Mouse (Mus musculus): ENCODE data around the gene Eif4e2. TPM values are rescaled to one million over a fixed set of nuclear protein-coding genes. Genes with fewer than 3 reads are reported as not detected.
A peak's percentile ranks its signal among the peaks of the same experiment; 100 is the strongest.

Gene Eif4e2
- polyA plus RNA-seq, 1 experiment from 2014 or later: 129 TPM

DNA sequence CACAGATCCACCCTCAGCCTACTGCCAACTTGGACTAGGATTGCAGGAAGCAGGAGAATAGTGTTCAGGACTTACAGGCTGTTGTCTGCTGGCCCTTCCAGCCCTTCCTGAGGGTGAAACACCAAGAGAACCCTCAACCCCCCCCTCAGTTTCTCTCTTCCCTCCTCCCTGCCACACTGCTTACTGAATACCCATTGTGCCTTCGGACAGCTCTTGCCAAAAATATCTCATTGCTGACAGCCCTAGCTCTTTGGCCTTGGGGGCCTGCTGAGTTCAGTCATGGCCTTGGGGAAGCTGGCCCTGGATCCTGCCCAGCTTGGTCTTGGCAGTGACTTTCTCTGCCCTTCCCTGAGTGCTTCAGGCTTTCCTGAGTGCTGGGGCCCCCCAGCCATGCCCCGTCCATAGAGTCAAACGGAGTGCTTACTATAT is 59.8 kb downstream of the Eif4e2 start:
- Histone ChIP-seq H3K36me3 (ENCODE audit: control insufficient read depth, insufficient read depth, low read length) (no peaks in the 10 kb centered on the region), H3K27me3 (ENCODE audit: control insufficient read depth, insufficient read depth, low read length) (no peaks in the 10 kb centered on the region), H3K4me3 (ENCODE audit: low read depth, low read length) (no peak overlapping the region), H3K4me1 (ENCODE audit: control insufficient read depth, insufficient read depth, low read length) (no peaks in the 10 kb centered on the region), H3K4me2 (ENCODE audit: low read depth) (no peak overlapping the region), H3K27ac (ENCODE audit: low read depth, low read length) (no peak overlapping the region), H3K9me3 (ENCODE audit: control insufficient read depth, low read length) (no peaks in the 10 kb centered on the region), H3K9ac (ENCODE audit: low read length) (no peak overlapping the region)
- no peak for DNase-seq (ENCODE audit: low spot score)
- ATAC-seq (ENCODE audit: insufficient read depth, low FRiP score, low TSS enrichment): no peak
- 84% methylated on average over 3 of the region's 3 CpGs for WGBS

DNA sequence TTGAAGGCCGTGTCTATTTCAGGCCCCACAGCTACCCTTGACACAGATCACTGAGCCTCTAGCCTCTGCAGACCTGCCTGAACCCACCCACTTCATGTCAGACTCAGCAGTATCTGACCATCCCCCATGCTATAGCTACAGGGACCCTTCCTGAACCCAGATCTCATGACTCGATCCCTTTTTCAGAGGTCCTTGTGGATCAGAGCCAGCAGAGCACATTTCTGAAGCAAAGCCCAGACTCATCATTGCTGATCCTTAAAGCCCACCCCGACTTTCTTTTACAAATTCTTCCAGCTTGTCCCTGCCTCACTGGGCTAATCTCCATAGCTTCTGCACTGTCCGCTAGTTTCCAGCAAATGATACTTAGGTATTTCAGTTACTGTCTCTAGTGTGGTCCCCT is 60.4 kb downstream of the Eif4e2 start:
- ATAC-seq (ENCODE audit: insufficient read depth, low FRiP score, low TSS enrichment) (no peak), DNase-seq (ENCODE audit: low spot score) (no peak)
- Histone ChIP-seq H3K27ac (ENCODE audit: low read depth, low read length) (no peak overlapping the region), H3K4me3 (ENCODE audit: low read depth, low read length) (no peak overlapping the region), H3K36me3 (ENCODE audit: control insufficient read depth, insufficient read depth, low read length) (no peaks in the 10 kb centered on the region), H3K9ac (ENCODE audit: low read length) (no peak overlapping the region), H3K27me3 (ENCODE audit: control insufficient read depth, insufficient read depth, low read length) (no peaks in the 10 kb centered on the region), H3K4me1 (ENCODE audit: control insufficient read depth, insufficient read depth, low read length) (no peaks in the 10 kb centered on the region), H3K9me3 (ENCODE audit: control insufficient read depth, low read length) (no peaks in the 10 kb centered on the region), H3K4me2 (ENCODE audit: low read depth) (no peak overlapping the region)
- 83% methylated on average over 4 of the region's 4 CpGs for WGBS

DNA sequence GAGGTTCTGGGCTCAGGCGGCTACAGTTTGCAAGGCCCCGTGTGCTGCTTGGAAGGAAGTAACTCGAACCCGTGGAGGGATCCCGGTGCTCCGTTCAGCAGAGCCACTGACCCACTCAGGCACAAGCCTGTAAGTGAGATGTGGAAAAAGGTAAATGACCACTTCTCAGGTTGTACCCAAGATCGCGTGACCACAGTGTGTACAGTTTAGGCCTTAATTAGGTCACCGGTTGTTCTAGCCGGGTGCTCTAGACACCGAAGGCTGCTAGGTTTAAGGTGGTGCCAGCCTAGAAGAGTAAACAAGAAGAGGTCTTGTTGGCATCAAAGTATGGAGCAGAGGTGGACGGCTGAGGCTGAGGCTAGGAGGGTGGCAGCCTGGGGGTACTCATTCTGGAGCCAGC is 61.4 kb downstream of the Eif4e2 start:
- Histone ChIP-seq H3K27ac (ENCODE audit: low read depth, low read length) (no peak overlapping the region), H3K4me3 (ENCODE audit: low read depth, low read length) (no peak overlapping the region), H3K4me1 (ENCODE audit: control insufficient read depth, insufficient read depth, low read length) (no peaks in the 10 kb centered on the region), H3K27me3 (ENCODE audit: control insufficient read depth, insufficient read depth, low read length) (no peaks in the 10 kb centered on the region), H3K9ac (ENCODE audit: low read length) (no peak overlapping the region), H3K9me3 (ENCODE audit: control insufficient read depth, low read length) (no peaks in the 10 kb centered on the region), H3K4me2 (ENCODE audit: low read depth) (no peak overlapping the region), H3K36me3 (ENCODE audit: control insufficient read depth, insufficient read depth, low read length) (no peaks in the 10 kb centered on the region)
- ATAC-seq (ENCODE audit: insufficient read depth, low FRiP score, low TSS enrichment): no peak
- 86% methylated on average over 12 of the region's 12 CpGs for WGBS
- no peak for DNase-seq (ENCODE audit: low spot score)

DNA sequence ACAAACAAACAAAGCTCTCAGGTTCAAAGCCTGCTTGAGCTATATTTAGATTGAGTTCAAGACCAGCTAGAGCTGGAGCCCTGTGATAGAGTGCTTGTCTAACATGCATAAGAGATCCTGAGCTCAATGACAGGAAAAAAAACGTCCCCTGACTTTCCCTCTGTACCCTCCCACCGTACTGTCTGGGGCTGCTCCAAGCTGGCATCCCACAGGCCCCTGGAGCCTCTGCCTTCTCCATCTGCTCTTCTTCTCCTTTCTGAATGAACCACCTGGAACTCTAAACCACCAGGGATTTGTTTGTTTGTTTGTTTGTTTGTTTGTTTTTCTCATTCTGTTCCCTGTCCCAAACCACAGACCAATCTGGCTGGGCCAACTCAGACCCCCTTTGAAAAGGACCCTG is 62.3 kb downstream of the Eif4e2 start:
- DNase-seq (ENCODE audit: low spot score) (no peak), ATAC-seq (ENCODE audit: insufficient read depth, low FRiP score, low TSS enrichment) (no peak)
- Histone ChIP-seq H3K4me1 (ENCODE audit: control insufficient read depth, insufficient read depth, low read length) (no peaks in the 10 kb centered on the region), H3K27me3 (ENCODE audit: control insufficient read depth, insufficient read depth, low read length) (no peaks in the 10 kb centered on the region), H3K27ac (ENCODE audit: low read depth, low read length) (no peak overlapping the region), H3K36me3 (ENCODE audit: control insufficient read depth, insufficient read depth, low read length) (no peaks in the 10 kb centered on the region), H3K9ac (ENCODE audit: low read length) (no peak overlapping the region), H3K4me2 (ENCODE audit: low read depth) (no peak overlapping the region), H3K4me3 (ENCODE audit: low read depth, low read length) (no peak overlapping the region), H3K9me3 (ENCODE audit: control insufficient read depth, low read length) (no peaks in the 10 kb centered on the region)
- WGBS: 60% methylated on average over 2 of the region's 2 CpGs

DNA sequence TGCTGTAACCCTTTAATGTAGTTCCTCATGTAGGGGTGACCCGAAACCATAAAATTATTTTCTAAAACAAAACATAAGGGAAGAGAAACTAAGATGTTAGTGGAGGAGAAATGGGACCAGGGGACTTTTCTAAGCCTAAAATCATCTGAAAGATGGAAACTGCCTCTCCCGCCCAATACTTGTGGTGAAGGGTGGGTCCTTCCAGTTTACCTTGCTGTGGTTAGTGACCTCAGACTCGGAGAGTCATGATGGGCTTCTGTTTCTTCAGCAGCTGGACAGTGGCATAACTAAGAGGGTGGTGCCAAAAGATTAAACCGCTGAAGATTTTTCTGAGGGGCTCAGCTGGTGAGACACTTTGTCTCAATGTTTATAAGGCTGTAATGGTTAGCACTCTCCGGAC is 66.6 kb downstream of the Eif4e2 start:
- no peaks in the 10 kb centered on the region for H3K36me3 ChIP-seq (ENCODE audit: control insufficient read depth, insufficient read depth, low read length)
- H3K4me2 ChIP-seq (ENCODE audit: low read depth): no peak overlapping the region
- no peak for DNase-seq (ENCODE audit: low spot score)
- H3K9me3 ChIP-seq (ENCODE audit: control insufficient read depth, low read length): no peaks in the 10 kb centered on the region
- WGBS: 81% methylated on average over 5 of the region's 5 CpGs
- ATAC-seq (ENCODE audit: insufficient read depth, low FRiP score, low TSS enrichment): no peak
- H3K9ac ChIP-seq (ENCODE audit: low read length): no peak overlapping the region
- H3K4me3 ChIP-seq (ENCODE audit: low read depth, low read length): no peak overlapping the region
- H3K27ac ChIP-seq (ENCODE audit: low read depth, low read length): no peak overlapping the region
- H3K27me3 ChIP-seq (ENCODE audit: control insufficient read depth, insufficient read depth, low read length): no peaks in the 10 kb centered on the region
- H3K4me1 ChIP-seq (ENCODE audit: control insufficient read depth, insufficient read depth, low read length): no peaks in the 10 kb centered on the region

DNA sequence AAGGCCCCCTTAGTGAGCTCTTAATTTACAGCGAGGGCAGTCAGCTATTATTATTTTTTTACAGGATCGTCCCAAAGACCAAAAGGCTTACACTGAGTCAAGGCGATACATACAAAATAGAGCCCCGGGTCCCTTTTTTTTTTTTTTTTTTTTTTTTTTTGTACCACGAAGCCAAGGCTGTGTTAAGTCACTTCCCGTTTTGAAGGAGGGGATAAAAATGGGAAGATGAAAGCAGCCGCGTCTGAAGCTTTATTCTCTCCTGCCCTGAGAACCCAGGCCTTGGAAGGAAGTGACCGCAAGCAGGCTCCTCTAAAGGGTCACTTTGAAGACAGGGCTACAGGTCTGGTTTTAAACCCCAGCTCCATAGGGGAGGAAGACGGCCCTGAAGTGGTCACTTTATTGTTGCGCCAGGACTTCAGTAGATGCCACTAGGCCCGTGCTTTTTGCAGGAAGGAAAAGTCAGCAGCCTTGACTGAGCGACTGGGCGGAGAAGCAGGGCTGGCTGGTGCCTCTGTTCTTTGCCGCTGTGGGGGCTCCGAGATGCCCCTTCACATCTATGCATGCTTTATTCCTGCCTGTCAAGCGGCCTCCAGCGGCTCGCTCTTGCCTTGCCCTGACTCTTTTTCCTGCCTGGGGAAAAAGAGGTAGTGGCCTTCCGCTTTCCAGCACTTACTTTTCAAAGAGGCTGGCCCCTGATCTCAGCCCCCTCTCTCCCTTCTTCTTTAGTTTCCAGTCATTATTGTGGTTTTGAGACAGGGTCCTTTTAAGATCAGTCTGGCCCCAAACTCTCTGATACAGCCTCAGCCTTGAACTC is 68.1 kb downstream of the Eif4e2 start:
- Histone ChIP-seq H3K4me1 (ENCODE audit: control insufficient read depth, insufficient read depth, low read length) (no peaks in the 10 kb centered on the region), H3K9ac (ENCODE audit: low read length) (peak overlapping the region; percentile 26; the same call in 1 of the 2 replicates), H3K4me2 (ENCODE audit: low read depth) (peak overlapping the region; percentile 16; the same call in 1 of the 2 replicates), H3K27ac (ENCODE audit: low read depth, low read length) (no peak overlapping the region), H3K4me3 (ENCODE audit: low read depth, low read length) (no peak overlapping the region), H3K9me3 (ENCODE audit: control insufficient read depth, low read length) (no peaks in the 10 kb centered on the region), H3K36me3 (ENCODE audit: control insufficient read depth, insufficient read depth, low read length) (no peaks in the 10 kb centered on the region), H3K27me3 (ENCODE audit: control insufficient read depth, insufficient read depth, low read length) (no peaks in the 10 kb centered on the region)
- no peak for DNase-seq (ENCODE audit: low spot score)
- ATAC-seq (ENCODE audit: insufficient read depth, low FRiP score, low TSS enrichment): no peak
- 13% methylated on average over 20 of the region's 20 CpGs for WGBS

DNA sequence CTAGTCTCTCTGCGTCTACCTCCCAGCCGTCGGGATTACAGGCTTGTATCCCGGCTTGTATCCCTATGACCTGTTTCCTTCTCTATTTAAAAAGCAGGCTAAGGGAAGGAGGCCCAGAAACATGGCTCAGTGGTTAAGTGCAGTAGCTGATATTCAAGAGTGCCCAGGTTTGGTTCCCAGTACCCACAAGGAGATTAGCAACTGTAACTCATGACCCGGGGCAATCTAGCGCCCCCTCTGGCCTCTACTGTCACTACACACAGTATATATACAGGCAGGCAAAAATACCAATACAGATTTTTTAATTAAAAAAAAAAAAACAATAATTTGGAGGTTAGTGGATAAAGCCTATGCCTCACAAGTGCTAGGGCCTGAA is 68.7 kb downstream of the Eif4e2 start:
- H3K4me3 ChIP-seq (ENCODE audit: low read depth, low read length): no peak overlapping the region
- H3K9ac ChIP-seq (ENCODE audit: low read length): no peak overlapping the region
- no peak for DNase-seq (ENCODE audit: low spot score)
- ATAC-seq (ENCODE audit: insufficient read depth, low FRiP score, low TSS enrichment): no peak
- H3K36me3 ChIP-seq (ENCODE audit: control insufficient read depth, insufficient read depth, low read length): no peaks in the 10 kb centered on the region
- WGBS: 69% methylated on average over 6 of the region's 6 CpGs
- no peaks in the 10 kb centered on the region for H3K27me3 ChIP-seq (ENCODE audit: control insufficient read depth, insufficient read depth, low read length)
- no peak overlapping the region for H3K27ac ChIP-seq (ENCODE audit: low read depth, low read length)
- H3K4me2 ChIP-seq (ENCODE audit: low read depth): no peak overlapping the region
- 0 out of 2 replicates have a peak, but pooled peaks cover 3% of the 10 kb centered on the region for H3K4me1 ChIP-seq (ENCODE audit: control insufficient read depth, insufficient read depth, low read length)
- no peaks in the 10 kb centered on the region for H3K9me3 ChIP-seq (ENCODE audit: control insufficient read depth, low read length)

DNA sequence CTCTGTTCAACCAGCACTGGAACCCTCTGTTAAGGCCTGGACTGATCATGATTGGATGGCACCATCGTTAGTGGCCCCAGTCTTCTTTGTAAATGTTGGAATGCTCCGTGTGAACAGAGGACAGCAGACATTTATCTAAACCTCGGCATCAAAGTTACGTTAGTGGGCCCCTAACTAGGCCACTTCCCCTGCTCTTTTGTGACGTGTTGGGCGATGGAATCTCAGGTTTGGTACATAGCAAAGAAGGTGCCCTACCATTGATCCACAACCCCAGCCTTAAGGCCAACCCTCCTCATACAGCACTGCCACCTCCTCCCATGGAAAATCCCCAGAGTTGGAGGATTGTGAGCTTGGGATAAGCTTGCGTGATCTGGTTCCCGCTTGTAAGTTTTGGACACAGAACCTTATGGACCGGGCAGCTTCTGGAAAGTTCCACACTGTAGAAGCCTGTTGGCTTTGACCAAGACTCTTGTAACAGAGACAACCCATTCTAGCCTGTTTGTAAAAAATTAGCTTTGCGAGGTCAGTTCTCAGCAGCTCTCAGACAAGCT is 69.8 kb downstream of the Eif4e2 start:
- Histone ChIP-seq H3K27me3 (ENCODE audit: control insufficient read depth, insufficient read depth, low read length) (no peaks in the 10 kb centered on the region), H3K4me1 (ENCODE audit: control insufficient read depth, insufficient read depth, low read length) (0 out of 2 replicates have a peak, but pooled peaks cover 3% of the 10 kb centered on the region), H3K4me2 (ENCODE audit: low read depth) (no peak overlapping the region), H3K4me3 (ENCODE audit: low read depth, low read length) (no peak overlapping the region), H3K9me3 (ENCODE audit: control insufficient read depth, low read length) (no peaks in the 10 kb centered on the region), H3K9ac (ENCODE audit: low read length) (no peak overlapping the region), H3K27ac (ENCODE audit: low read depth, low read length) (no peak overlapping the region), H3K36me3 (ENCODE audit: control insufficient read depth, insufficient read depth, low read length) (no peaks in the 10 kb centered on the region)
- DNase-seq (ENCODE audit: low spot score) (no peak), ATAC-seq (ENCODE audit: insufficient read depth, low FRiP score, low TSS enrichment) (no peak)
- 83% methylated on average over 10 of the region's 10 CpGs for WGBS

DNA sequence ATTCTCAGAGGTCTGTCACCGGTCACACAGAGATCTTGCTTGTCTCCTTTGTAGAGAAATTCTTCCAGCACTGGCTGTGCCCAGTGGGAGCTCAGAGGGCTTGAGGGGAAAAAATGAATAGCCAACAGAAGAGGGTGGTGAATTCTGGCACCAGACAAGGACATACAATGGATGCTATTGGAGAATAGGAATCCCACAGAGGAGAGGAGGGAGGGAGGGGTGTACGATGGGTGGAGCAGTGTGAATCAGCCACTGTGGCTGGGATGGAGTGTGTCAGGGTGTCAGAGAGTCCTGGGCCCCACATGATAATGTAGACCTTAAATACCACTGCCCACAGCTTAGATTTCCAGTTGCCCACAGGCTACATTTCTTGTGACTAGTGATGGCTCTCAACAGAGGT is 73.4 kb downstream of the Eif4e2 start:
- Histone ChIP-seq H3K4me1 (ENCODE audit: control insufficient read depth, insufficient read depth, low read length) (0 out of 2 replicates have a peak, but pooled peaks cover 3% of the 10 kb centered on the region), H3K4me2 (ENCODE audit: low read depth) (no peak overlapping the region), H3K27me3 (ENCODE audit: control insufficient read depth, insufficient read depth, low read length) (no peaks in the 10 kb centered on the region), H3K4me3 (ENCODE audit: low read depth, low read length) (no peak overlapping the region), H3K36me3 (ENCODE audit: control insufficient read depth, insufficient read depth, low read length) (no peaks in the 10 kb centered on the region), H3K9ac (ENCODE audit: low read length) (no peak overlapping the region), H3K27ac (ENCODE audit: low read depth, low read length) (no peak overlapping the region), H3K9me3 (ENCODE audit: control insufficient read depth, low read length) (no peaks in the 10 kb centered on the region)
- no peak for ATAC-seq (ENCODE audit: insufficient read depth, low FRiP score, low TSS enrichment)
- no peak for DNase-seq (ENCODE audit: low spot score)
- 65% methylated on average over 2 of the region's 2 CpGs for WGBS
